Mouse (Mus musculus) MN1 (cell line): ENCODE results near the gene Cd82.

Source experiments
- DNase-seq: peaks from one replicate; pipeline ENCODE4 v3.0.0-alpha.2; 2016; ENCODE audit warnings: low spot score

Cd82 gene

DNA sequence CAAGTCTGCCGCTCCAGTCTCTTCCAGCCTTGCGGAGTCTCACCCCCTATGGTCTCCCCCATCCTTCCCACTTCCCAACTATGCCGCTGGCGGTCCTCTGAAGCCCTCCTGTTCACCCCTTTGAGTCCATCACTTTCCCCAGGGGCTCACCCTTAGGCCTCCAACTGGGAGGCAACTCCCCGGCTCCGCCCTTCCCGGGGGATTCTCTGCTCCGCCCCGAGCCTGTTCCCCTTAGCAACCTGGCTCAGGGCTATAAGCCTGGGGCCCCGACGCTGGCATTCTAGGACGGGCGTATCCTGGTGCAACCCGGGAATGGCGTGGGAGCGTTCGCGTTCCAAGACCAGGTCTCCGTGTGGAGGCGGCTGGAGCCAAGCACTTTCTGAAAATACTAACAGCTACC, at the start of gene Cd82:
Gene Cd82, minus strand, starts transcription at position 381 of the 400 bp plus-strand sequence.
- peak; percentile 83 for DNase-seq

DNA sequence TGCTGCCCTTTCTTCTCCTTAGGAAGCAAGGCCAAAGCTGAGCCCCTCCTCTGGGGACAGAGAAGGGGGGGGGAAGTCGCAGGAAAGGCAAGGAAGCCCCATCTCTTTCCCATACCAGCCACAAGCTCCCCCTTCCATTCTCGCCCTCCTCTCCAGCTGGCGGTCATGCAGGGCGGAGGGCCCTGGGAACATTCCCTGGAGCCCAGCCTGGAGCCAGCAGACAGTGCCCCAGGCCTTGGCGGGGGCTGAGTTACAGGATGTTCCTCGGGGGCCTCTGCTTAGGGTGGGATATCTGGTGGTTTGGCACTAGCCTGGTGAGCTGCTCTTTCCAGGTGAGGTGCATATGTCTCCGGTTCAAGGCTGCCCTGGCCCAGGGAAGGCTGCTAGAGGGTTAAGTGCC, 49.2 kb upstream of the Cd82 start:
- DNase-seq = no peak

DNA sequence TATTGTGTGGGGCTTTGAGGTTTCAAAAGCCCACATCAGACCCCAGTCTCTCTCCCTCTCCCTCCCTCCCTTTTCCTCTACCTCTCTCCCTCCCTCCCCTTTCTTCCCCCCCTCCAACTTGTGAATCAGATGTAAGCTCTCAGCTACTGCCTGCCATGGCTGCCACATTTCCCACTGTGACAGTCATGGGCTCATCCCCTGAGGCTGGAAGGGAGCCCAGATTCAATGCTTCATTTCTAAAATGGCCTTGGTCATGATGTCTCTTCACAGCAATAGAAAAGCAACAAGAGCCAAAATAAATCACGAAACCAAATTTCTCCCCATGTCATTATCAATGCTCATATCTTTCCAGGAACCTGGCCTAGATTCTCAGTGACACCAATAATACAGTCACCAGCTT, 47.9 kb upstream of the Cd82 start:
- no peak for DNase-seq

- no peak for DNase-seq
Observed at GRCm38 (mm10) chr2:93509777-93510750, 47.1 kb upstream of the Cd82 start.

DNA sequence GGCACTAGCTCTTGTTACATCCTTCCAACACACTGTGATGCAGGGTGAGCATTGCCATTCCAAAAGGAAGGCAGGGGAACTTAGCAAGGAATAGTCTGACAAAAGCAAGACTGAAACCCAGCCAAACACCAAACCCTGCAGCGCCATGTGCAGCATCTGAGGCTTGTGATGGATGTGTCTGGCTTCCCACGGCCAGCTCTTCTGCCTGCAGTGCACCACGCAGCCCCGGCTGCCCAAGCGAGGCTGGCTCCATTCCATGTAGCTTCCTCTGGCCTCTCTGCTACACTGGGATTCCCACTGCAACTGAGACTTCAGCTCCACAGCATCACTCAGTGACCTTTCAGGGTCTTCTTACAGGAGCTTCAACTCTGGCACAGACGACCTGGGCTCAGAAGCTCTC, 42.2 kb upstream of the Cd82 start:
- DNase-seq = no peak

DNA sequence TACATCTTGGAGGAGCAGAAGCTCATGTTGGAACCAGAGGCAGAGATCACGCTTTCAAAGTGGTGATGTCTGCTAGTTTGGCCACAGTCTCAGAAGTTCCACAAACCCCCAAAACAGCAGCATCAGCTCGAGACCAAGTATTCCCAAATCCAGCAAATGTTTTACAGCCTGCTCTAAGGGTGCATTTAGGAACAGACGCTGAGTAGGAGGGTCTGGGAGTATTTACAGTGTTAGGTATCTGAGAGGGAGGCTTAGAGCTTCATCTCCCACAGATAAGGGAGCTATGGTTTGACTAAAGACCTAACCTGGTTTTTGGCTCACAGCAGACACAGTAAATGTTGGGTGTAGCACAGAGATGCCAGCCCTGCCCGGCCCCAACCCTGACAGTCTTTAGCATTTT, 40.4 kb upstream of the Cd82 start:
- no peak for DNase-seq

DNA sequence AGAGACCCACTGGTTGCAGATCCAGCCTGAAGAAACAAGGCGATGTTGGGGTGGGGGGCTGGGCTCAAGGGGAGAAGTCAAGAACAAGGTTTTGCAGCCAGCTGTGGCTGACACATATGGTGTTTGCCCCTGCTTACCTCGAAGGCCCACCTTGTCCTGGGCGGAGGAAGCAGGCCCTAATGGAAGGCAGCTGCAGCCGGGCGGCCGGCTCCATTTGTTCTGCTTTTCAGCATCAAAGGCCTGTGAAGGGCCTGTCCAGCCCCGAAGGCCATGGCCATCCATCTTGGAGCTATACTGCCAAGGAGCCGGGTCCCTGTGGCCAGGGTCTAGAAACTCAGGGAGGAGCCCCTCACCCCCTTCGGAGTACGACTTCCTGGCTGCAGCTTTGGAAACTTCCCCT, 38.4 kb upstream of the Cd82 start:
- DNase-seq = no peak

- no peak for DNase-seq
Observed at GRCm38 (mm10) chr2:93497221-93497620, 34.3 kb upstream of the Cd82 start.

- DNase-seq = no peak
Observed at GRCm38 (mm10) chr2:93495170-93495569, 32.2 kb upstream of the Cd82 start.

GRCm38 (mm10) chr2:93493541-93493940, 30.6 kb upstream of the Cd82 start:
- no peak for DNase-seq

- DNase-seq = no peak
Observed at GRCm38 (mm10) chr2:93490516-93490915, 27.6 kb upstream of the Cd82 start.

DNA sequence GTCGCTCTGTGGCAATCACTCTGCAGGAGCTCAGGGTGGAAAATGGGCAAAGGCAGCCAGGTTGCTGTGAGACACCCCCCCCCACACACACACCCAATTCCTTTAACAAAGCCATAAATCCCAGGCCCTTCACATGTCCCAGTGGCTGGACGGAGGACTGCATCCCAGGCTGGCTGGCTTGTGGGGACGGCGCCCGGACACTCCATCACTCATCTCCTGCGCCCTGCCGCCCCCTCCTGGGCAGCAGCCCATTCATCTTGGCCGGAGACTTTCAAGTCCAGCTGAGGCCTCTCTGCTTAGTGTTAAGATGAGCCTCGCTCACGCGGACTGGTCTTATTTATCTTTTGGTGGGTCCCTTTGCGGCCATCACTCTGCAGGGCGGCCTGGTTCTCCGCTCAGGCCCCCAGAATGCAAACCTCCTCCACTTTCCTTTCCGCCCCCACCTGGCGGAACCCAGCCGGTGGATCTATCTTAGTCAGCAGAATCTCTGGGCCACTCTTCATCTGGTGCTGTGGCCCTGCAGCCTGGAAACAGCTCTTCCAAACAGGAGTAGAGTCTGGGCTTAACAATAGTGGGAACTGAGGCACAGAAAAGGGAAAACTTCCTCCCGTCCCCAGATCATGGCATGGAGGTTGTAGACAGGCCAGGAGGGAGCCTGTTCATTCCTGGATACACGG, 26.1 kb upstream of the Cd82 start:
- DNase-seq = no peak

DNA sequence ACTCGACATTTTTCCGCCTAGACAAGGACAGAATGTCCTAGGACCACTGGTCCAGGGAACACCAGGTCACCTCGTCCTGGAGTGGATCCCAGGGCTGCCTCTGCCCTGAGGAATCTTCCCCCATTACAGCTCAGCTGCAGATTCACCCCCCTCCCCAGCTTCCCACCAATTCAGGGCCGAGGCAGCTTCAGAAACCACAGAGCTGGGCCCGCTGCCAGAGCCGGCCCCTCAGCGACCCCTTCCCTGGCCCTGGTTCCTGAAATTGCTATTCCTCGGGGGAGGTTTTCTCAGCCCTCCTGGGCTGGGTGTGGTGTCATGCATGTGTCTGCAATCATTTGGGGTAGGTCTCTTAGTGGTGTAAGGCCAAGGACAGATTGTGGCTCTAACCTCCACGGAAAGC, 22.5 kb upstream of the Cd82 start:
- DNase-seq = no peak

- no peak for DNase-seq
Observed at GRCm38 (mm10) chr2:93482036-93482644, 19.2 kb upstream of the Cd82 start.

DNA sequence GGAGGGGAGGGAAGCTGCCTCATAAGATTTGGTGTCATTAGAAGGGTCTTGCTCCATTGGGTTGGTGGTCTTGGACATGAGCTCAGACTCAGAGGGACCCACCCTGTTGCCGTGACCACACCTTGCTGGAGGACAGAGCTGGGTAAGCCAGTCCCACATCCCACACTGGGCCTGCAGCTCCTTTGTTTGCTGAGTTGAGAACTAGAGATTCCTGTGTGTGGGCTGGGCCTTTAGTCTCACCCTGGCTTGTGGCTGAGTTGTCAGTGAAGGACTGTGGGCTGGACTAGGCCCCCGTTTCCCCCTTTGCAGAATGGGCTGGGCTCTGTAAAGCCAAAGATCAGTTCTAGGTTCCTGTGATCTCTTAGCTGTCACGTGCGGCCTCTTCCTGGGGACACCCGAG, 15.8 kb upstream of the Cd82 start:
- no peak for DNase-seq

DNA sequence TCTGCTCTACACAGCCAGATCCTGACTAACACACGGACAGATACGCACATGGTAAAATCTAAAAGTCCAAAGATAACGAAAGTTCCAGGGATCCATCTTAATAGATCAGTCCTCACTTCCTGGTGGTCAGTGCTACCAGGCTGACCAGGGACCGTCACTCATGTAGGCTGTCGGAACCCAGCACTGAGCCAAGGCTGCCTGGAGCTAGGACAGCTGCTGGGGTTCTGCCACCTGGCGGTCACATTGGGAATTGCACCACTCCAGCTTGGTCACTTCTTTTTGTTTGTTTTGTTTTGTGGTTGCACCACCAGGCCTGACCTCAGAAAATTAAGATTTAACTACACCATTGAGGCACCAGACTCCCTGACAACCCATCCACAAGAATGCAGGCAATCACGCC, 14.6 kb upstream of the Cd82 start:
- peak; percentile 58 for DNase-seq

- no peak for DNase-seq
Observed at GRCm38 (mm10) chr2:93476487-93476886, 13.5 kb upstream of the Cd82 start.

GRCm38 (mm10) chr2:93475040-93475439, 12.1 kb upstream of the Cd82 start:
- peak; percentile 90 for DNase-seq

DNA sequence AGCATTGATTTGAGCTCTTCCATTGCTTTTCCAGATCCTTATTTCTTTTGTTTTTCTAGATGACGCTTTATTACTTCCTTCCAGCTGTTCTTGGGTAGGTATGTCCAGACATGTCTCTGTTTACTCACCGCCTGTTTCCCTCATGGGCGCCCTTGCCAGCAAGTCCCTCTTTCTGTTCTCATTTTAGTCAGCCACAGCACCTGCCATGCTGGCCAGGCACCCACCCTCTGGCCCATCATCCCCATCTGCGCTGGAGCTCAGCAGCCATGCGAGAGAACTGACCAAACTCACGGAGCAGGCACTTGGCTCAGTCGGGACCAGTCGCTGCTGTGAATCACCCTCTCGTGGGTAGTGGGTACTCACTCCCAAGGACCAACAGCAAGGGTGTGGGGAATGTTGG, 11.0 kb upstream of the Cd82 start:
- no peak for DNase-seq

GRCm38 (mm10) chr2:93470849-93471576, 8.1 kb upstream of the Cd82 start:
- peak; percentile 86 for DNase-seq

DNA sequence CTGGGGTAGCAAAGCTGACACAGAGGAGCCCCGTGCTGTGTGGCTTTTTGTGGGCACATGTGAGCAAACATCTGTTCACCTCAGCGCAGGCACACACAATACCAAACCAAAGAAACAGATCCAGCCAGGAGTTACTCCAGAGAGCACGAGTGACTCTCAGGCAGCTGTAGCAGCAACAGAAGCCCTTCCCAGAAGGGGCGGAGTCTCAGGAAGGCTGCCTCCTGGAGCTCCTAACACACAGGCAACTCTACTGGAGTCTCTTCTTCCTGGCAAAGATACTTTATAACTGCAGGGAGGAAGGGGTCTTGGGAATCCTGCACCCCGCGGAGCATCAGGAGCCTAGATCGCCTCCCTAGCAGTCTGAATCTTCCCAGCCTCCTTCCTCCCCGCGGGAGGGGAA, 7.2 kb upstream of the Cd82 start:
- DNase-seq = peak; percentile 74

GRCm38 (mm10) chr2:93469118-93469517, 6.2 kb upstream of the Cd82 start:
- DNase-seq = peak; percentile 79
